Mouse (Mus musculus) forelimb bud, embryonic 11.5 days (tissue): ENCODE measurements around the gene Tbc1d1.

Source experiments
- DNase-seq: peaks from one replicate; pipeline ENCODE4 v3.0.0-alpha.2; 2012; ENCODE audit warnings: low read depth, low spot score

Tbc1d1 gene

GRCm38 (mm10) chr5:64160705-64161391, 4.7 kb downstream of the Tbc1d1 start:
- no peak for DNase-seq

DNA sequence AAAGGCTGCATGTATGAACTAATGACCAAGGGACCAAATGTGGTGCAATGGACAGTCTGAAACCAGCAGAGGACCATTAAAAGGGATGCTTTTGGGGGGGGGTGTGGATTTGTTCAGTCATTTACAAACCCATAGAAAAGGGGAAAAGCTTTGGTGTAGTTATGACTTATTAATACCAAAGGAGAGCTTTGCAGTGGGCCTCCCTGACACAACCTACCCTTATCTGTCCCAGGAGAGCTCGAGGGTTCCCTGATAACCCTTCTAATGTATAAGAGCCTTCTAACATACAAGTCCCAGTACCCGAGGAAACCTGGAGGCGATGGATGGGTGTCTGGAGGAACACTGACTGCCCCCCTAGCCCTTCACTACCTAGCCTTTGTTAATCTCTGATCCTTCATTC, 5.8 kb downstream of the Tbc1d1 start:
- no peak for DNase-seq

GRCm38 (mm10) chr5:64162582-64162981, 6.5 kb downstream of the Tbc1d1 start:
- no peak for DNase-seq

- DNase-seq, result no peak
Measured at GRCm38 (mm10) chr5:64164414-64164813, 8.3 kb downstream of the Tbc1d1 start.

- DNase-seq, result no peak
Measured at GRCm38 (mm10) chr5:64165826-64166225, 9.7 kb downstream of the Tbc1d1 start.

GRCm38 (mm10) chr5:64168990-64169540, 13.0 kb downstream of the Tbc1d1 start:
- DNase-seq, result no peak

- no peak for DNase-seq
Measured at GRCm38 (mm10) chr5:64172884-64173283, 16.8 kb downstream of the Tbc1d1 start.

DNA sequence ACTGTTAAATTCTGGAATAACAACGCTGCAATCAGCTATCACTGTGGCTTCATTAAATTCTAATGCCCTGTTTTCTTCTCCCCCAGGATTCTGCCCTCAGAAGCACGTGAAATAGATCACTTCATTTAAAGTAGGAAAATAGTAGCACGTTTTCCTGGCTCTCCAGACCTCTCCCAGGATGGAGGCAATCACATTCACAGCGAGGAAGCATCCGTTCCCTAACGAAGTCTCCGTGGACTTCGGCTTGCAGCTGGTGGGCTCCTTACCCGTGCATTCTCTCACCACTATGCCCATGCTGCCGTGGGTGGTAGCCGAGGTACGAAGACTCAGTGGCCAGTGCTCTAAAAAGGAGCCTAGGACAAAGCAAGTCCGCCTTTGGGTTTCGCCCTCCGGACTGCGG, 17.2 kb downstream of the Tbc1d1 start:
- no peak for DNase-seq

DNA sequence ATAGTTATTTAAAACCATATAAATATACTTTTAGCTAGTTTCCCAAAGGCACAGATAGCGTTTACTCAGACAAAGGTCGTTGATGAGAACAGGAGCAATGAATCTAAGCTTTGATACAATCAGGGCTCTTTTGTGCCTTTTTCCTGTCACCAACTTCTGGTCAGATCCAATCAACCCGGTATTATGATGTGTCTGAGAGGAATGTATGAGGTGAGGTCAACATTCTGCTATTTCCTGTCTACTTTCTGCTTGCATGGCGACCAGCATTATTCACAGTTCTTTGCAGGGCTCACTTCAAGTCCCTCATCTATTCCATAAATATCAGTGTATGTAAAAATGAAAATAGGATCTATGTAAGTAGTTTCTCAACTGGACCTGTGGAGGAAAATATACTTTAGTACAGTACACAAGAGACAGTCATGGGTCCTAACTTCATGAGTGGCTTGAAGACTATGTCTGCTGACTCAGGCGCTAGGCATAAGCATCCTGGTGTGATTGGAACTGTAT, 18.4 kb downstream of the Tbc1d1 start:
- DNase-seq, result no peak

- no peak for DNase-seq
Measured at GRCm38 (mm10) chr5:64180548-64180947, 24.4 kb downstream of the Tbc1d1 start.

GRCm38 (mm10) chr5:64183712-64184111, 27.6 kb downstream of the Tbc1d1 start:
- DNase-seq, result no peak

DNA sequence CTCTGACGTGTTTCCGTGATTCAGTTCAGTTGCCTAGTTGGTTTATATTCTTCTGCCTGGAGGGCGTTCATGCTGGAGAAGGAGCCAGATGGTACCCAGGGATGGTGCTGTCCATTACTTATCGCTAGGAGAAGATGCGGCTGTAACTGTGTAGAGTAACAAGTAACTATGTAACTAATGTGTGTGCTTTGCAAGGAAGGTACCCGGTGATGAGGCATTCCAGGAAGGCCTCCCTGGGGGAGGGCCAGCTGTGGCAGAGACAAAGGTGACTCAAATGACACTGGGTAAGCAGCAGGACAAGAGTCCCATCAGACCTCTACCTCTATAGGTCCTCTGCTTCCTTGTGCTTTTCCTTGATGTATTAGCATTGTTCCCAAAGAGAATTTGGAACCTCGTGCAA, 29.2 kb downstream of the Tbc1d1 start:
- DNase-seq, result no peak

GRCm38 (mm10) chr5:64186566-64186965, 30.5 kb downstream of the Tbc1d1 start:
- no peak for DNase-seq

DNA sequence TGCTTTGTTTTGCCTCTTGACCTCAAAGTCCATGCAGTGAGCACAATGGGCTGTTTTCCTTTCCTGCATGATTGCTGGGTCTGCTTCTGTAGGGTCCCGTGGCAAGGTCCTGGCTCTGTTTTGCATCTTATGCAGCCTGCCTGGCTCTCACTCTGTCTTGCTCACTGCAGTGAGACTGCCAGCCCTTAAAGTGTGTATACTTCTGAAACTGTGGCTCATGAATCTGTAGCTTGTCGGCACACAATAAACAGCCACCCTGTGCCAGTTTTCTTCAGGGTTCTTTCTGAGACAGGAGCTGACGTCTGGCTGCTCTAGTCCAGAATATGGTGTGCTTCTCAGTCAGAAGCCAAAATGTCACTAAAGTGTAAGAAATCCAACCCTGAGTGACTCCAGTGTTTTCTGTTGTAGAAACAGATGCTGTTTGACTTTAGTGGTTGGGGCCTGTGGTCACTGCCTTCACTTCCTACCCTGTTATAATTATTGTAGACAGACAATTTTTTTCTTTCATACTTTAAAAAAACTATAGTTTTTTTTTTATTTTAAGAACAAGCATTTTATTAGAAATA, 32.1 kb downstream of the Tbc1d1 start:
- DNase-seq, result peak; percentile 39

DNA sequence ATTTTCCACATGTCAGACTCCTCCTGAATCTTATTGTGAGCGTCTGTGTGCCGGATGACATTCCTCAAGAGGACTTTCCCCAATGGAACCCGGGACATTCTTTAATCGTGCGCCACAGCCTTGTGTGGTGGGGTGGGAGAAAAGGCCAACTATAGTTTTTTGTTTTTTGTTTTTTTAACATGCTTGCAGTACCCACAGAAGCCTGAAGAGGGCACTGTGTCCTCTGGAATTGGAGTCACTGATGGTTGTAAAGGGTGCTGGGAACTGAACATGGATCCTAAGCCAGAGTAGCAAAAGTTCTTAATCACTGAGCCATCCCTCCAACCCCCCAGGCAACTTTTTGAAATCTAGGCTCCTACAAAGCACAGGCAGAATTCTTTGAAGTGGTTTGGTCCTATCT, 34.8 kb downstream of the Tbc1d1 start:
- no peak for DNase-seq

DNA sequence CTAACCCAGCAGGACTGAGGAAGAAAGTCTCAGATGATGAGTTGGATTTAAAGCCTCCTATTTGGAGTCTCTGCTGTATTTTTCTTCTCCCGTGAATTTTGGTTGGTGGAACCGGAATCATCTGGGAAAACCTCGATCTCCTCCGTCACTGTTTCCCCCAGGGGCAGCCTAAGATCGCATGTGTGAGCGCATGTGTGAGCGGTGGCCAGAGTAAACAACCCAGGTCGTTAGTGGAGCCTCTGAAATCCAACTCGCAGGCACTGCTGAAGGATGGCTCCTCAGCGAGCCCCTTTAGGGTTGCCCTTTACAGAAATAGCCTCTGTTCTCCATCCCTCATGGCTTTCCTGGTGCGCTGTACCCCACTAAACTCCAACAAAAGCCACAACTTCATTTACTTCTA, 37.2 kb downstream of the Tbc1d1 start:
- DNase-seq, result no peak

- DNase-seq, result no peak
Measured at GRCm38 (mm10) chr5:64196250-64196865, 40.3 kb downstream of the Tbc1d1 start.

DNA sequence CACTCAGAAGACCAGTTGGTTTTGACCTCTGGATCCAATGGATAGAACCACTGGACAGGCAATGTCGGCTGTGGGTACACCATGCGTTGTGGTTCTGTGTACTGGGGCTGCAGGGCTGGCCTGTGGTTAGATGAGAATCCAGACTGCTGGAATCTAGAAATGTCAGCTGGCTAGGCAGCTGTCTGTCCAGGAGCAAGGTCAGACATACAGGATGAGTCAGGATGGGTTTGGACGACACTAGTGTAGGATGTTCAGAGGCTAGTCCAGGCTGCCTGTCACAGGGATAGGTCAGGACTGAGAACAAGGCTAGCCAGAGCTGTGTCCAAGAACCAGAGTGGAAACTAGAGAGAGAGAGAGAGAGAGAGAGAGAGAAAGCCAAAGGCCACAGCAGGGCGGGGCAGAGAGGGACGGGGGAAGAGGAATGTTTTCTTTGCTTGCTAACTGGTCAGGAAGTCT, 40.8 kb downstream of the Tbc1d1 start:
- no peak for DNase-seq

- no peak for DNase-seq
Measured at GRCm38 (mm10) chr5:64198624-64199023, 42.5 kb downstream of the Tbc1d1 start.

GRCm38 (mm10) chr5:64201071-64201470, 45.0 kb downstream of the Tbc1d1 start:
- DNase-seq, result no peak

DNA sequence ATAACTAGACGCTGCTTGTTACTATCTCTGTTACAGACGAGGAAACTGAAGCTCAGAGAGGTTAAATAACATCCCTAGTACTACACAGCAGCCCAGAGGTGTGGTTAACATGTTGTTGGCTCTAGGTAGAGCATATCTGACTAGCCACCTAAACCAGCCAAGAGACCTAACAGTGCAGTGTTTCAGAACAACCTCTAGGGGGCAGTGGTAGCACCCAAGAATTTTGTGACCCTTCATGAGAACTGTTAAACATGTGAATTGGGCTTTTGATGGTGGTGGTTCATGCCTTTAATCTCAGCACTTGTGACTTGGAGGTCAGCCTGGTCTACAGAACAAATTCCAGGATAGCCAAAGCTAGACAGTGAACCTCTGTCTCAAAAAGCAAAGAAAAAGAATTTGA, 46.2 kb downstream of the Tbc1d1 start:
- DNase-seq, result peak; percentile 56

GRCm38 (mm10) chr5:64205610-64206009, 49.5 kb downstream of the Tbc1d1 start:
- no peak for DNase-seq

- no peak for DNase-seq
Measured at GRCm38 (mm10) chr5:64206431-64206830, 50.3 kb downstream of the Tbc1d1 start.
